Mouse (Mus musculus) bone marrow, adult 2 months (tissue): ENCODE results near the gene Fam81a. TPM values are rescaled to one million over a fixed set of nuclear protein-coding genes. Genes with fewer than 3 reads are reported as not detected.

Experiments
- H3K27ac ChIP-seq: fragments of 200-500 bp; 2 replicates; pipeline ENCODE4 v1.5.1; 2012; ENCODE audit warnings: low read depth, mild to moderate bottlenecking, control low read depth, inconsistent platforms, low read length; ENCODE audit not compliant: control insufficient read depth, poor library complexity, insufficient read depth
- H3K4me1 ChIP-seq: fragments of 200-500 bp; 2 replicates; pipeline ENCODE4 v1.6.1; 2011; ENCODE audit warnings: low read length; ENCODE audit not compliant: control insufficient read depth, insufficient read depth
- H3K4me3 ChIP-seq: fragments of 200-500 bp; replicated peaks from 2 replicates; pipeline ENCODE3; 2011; ENCODE audit warnings: mild to moderate bottlenecking, low read depth, low read length, control low read depth; ENCODE audit not compliant: control insufficient read depth
- CTCF ChIP-seq: fragments of 200-500 bp; IDR thresholded peaks from 2 replicates; pipeline ENCODE4 v1.5.1; 2011; ENCODE audit warnings: low read length, control low read depth; ENCODE audit not compliant: control insufficient read depth, insufficient read depth
- POLR2A ChIP-seq: fragments of 200-500 bp; IDR thresholded peaks from 2 replicates; pipeline ENCODE4 v1.6.1; 2011; ENCODE audit warnings: low read depth, mild to moderate bottlenecking, control low read depth, low read length, borderline replicate concordance; ENCODE audit not compliant: control insufficient read depth
- WGBS: fragments of 180-500 bp; shearing (Covaris S2); methylation state at CpG from one replicate; pipeline ENCODE4 v1.1.7; 2018; 5-methylcytosine and 5-hydroxymethylcytosine counted together
- polyA plus RNA-seq: library from polyadenylated mRNA; stranded (reverse); fragments of >200 nt; gene quantifications from 2 replicates; pipeline ENCODE4 v1.2.4, GENCODE M21; 2011; ENCODE audit warnings: low replicate concordance; ENCODE audit not compliant: missing spikeins, insufficient read depth, insufficient read length

Fam81a gene
- polyA plus RNA-seq, 1 experiment, result 1.8 TPM

DNA sequence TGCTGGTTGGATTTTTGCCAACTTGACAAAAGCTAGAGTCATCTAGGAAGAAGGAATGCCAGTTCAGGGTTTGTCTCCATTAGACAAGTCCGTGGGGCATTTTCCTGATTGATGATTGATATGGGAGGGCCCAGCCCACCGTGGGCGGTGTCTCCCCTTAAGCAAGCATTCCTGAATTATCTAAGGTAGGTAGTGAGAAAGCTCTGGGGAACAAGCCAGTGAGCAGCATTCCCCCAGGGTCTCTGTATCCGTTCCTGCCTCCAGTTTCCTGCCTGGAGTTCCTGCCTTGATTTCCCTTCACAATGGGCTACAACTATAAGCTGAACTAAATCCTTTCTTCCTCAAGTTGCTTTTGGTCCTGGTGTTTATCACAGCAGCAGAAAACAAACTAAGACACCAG, 3.1 kb upstream of the Fam81a start:
- H3K4me1 ChIP-seq, result no peaks in the 10 kb centered on the region
- 71% methylated on average over 4 of the region's 4 CpGs for WGBS
- no peak overlapping the region for H3K27ac ChIP-seq
- H3K4me3 ChIP-seq, result no peak overlapping the region
- TF ChIP-seq POLR2A (no peak), CTCF (no peak)

DNA sequence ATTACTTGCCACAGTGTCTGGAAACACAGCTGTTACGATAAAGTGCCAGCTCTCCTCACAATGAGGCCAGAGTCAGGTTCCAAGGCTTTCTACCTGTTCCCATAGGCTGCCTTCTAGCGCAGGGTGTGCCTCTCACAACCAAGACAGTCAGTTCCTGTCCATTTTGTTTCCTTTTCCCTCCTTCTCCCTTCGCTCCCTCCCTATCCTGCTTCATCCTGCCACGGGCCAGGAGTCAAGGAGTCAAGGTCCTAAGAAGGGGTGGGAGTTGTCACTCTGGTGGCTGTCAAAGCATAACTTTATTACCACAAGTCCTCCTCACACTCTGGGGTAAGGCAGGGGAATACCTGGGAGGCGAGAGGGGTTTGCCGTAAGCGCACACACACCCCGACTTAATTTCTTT, 966 bp upstream of the Fam81a start:
- no peaks in the 10 kb centered on the region for H3K4me1 ChIP-seq
- H3K27ac ChIP-seq, result no peak overlapping the region
- no peak overlapping the region for H3K4me3 ChIP-seq
- TF ChIP-seq POLR2A, result no peak
- TF ChIP-seq CTCF, result no peak
- WGBS, result 81% methylated on average over 8 of the region's 8 CpGs

DNA sequence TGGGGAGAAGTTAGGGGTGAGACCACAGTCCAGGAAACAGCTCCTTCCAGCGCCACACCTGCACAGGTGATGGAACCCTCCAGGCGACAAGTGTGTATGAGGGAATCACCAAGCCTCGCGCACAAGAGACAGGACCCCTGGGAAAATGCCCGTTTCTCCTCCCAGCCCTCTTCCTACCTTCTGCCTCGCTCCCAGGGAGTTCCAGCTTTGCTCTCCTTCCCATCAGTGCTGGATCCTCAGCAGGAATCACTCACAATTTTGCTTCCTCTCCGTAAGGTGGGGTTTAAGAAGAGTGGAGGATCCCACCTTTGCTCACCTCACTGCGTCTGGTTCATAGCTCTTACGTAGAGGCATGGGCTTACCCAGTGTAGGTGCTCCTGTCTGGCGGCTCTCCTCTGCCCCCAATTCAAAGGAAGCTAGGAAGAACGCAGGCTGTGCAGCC, 454 bp downstream of the Fam81a start:
- TF ChIP-seq CTCF (no peak), POLR2A (no peak)
- Histone ChIP-seq H3K4me1 (no peaks in the 10 kb centered on the region), H3K27ac (no peak overlapping the region), H3K4me3 (no peak overlapping the region)
- 22% methylated on average over 11 of the region's 11 CpGs for WGBS

DNA sequence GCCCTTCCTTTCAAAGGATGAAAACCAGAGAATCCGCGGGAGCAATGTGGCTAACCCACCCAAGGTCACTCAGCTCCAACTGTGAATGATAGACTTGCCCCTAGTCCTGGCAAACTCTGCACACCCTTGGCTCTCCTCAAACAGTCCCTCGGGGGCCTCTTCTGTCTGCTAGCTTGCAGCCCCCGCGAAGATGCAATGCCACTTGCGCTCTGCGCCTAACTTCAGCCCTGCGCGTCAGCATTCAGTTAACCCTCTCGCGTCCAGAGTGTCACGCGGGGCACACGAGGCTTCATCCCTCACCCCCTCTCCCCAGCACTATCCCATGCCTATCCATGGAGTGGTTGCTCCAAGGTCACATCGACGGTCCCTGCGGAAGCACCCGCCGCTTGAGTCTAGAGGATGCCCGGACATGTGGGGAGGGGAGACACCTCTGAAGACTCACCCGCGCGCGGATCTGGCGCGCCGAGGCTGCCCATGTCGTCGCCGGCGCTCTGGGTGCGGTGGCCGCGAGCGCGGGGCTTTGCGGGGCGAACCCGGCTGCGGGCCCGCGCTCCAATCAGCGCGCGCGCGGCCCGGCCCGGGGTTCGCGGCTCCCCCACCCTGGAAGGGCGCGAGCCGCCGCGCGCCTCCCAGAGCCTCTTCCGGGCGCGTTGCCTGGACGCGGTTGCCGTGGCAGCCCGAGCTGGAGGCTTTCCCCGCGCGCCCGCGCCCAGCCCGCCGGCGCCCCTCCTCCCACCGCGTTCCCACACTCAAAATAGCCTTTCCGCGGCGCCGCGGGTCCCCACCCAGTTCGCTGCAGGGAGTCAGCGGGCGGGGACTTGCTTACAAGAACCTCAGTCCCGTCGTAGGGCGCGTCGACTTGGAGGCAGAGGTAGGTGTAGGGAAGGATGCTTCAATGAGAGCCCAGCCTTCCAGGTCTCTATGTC, 1.2 kb downstream of the Fam81a start:
- no peak overlapping the region for H3K4me3 ChIP-seq
- TF ChIP-seq POLR2A (no peak), CTCF (no peak)
- H3K27ac ChIP-seq, result no peak overlapping the region
- no peaks in the 10 kb centered on the region for H3K4me1 ChIP-seq
- WGBS, result 1% methylated on average over 84 of the region's 87 CpGs

DNA sequence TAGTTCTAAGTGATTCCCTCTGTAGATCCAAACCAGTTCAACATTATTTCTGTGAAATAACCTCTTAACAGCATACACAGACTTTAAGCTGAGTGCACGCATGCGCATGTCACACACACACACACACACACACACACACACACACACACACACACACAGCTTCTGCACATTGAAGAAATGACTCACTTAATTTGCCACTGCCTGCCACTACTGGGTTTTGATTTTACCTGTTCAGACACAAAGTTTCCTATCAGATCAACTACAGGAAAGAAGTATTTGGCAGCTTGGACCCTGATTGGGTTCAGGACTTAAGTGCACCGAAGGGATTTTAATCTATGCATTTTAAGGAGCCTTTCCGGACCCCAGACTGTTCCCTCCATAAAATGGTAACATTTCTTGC, 2.0 kb downstream of the Fam81a start:
- Histone ChIP-seq H3K4me1 (no peaks in the 10 kb centered on the region), H3K27ac (no peak overlapping the region), H3K4me3 (no peak overlapping the region)
- no peak for TF ChIP-seq CTCF
- TF ChIP-seq POLR2A, result no peak
- 38% methylated on average over 4 of the region's 4 CpGs for WGBS

DNA sequence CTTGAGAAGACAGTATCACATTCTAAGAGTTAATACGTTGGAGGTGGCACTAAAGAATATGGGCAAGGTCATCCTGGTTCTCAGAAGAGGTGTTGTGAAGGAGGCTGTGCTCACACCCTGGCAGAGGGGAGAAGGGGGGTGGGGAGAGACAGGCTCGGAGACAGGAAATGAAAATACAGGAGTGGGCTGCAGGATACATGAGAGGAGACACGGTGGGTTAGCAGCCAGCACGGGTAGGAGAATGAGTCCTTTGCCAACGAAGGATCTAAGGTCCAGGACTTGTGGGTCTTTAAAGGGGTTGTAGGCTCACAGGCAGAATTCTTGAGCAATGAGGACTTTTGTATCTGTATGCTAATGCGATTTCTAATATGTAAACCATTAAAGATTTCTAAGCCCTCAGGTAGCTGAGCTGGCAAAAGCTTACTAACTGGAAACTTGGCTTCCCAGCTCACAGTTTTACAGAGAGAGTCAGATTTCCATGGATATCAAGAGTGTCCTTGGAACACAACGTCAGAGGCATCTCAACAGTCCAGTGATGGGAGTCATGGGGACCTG, 3.0 kb downstream of the Fam81a start:
- Histone ChIP-seq H3K27ac (no peak overlapping the region), H3K4me3 (no peak overlapping the region), H3K4me1 (no peaks in the 10 kb centered on the region)
- 31% methylated on average over 7 of the region's 7 CpGs for WGBS
- TF ChIP-seq CTCF, result no peak
- no peak for TF ChIP-seq POLR2A

DNA sequence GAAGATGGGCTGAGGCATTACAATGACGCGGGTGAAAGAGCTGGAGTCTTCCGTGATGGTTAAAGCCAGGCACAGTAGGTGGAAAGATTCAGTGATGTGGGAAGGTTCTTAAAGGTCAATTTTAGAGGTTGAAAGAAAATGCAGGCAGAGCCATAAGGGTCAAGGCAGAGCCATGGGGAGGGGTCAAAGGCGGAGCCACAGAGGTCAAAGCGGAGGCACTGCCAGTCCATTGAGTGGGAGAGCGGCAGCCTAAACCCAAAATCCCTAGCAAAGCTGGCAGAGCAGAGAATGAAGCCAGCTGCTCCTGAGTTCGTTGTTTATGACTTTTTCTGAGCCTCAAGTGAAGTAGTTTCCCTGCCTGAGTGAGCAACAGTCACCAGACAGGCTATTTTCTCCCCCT, 3.8 kb downstream of the Fam81a start:
- Histone ChIP-seq H3K4me1 (no peaks in the 10 kb centered on the region), H3K27ac (no peak overlapping the region), H3K4me3 (no peak overlapping the region)
- 80% methylated on average over 7 of the region's 7 CpGs for WGBS
- no peak for TF ChIP-seq CTCF
- no peak for TF ChIP-seq POLR2A

DNA sequence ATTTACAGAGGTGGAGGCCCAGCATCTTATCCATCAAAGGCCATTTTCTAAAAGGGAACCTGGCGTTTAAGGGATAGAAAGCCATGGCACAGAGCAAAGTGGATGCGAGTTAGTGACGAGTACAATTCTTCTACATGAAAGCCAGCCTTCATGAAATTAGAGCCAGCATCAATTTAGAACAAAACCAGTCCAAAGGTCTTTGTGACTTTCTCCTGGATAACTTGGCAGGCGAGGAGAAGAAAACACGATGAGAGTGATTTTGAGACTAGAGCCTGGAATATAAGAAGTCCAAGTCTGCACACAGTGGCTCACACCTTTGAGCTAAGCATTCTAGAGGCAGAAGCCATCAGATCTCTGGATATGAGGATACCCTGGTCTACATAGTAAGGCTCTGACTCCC, 4.4 kb downstream of the Fam81a start:
- Histone ChIP-seq H3K27ac (no peak overlapping the region), H3K4me1 (no peaks in the 10 kb centered on the region), H3K4me3 (no peak overlapping the region)
- no peak for TF ChIP-seq POLR2A
- TF ChIP-seq CTCF, result no peak
- 85% methylated on average over 5 of the region's 5 CpGs for WGBS

DNA sequence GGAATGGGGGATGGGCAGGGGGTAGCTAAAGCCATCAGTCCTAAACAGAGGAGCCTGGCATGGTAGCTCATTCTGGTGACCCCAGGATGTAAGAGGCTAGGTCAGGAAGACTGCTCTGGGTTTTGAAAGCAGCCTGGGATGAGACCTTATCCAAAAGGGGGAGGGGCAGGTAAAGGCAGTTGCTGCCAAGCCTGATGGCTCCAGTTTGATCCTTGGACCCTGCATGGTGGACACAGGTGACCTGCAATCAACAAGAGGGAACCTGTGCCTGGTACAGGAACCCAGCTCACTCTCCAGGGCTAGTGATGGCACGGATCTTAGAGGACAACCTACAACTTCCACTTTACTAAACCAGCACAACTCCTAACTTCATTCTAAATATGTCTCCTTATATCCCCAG, 7.2 kb downstream of the Fam81a start:
- TF ChIP-seq POLR2A (no peak), CTCF (no peak)
- 75% methylated on average over 1 of the region's 1 CpGs for WGBS
- Histone ChIP-seq H3K4me1 (no peaks in the 10 kb centered on the region), H3K27ac (no peak overlapping the region), H3K4me3 (no peak overlapping the region)

DNA sequence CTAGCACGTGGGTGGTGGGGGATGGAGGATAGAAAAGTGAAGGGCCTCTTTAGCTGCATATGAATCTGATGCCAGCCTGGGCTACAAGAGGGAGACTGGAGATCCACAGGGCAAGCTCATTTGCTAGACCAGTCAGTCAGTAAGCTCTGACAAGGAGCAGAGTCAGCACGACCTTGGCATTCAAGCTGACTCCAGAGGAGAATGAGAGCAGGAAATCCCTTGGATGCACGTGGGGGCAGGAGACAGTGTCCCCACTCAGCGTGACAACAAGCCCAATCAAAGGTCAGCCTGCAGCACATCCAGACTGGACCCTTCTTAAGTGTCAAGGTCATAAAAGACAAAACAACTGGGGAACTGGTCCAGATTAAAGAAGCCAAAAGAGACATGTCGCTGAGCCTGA, 7.6 kb downstream of the Fam81a start:
- 72% methylated on average over 5 of the region's 5 CpGs for WGBS
- TF ChIP-seq POLR2A, result no peak
- no peak for TF ChIP-seq CTCF
- Histone ChIP-seq H3K27ac (no peak overlapping the region), H3K4me1 (no peaks in the 10 kb centered on the region), H3K4me3 (no peak overlapping the region)
